In the genomic region with DNA sequence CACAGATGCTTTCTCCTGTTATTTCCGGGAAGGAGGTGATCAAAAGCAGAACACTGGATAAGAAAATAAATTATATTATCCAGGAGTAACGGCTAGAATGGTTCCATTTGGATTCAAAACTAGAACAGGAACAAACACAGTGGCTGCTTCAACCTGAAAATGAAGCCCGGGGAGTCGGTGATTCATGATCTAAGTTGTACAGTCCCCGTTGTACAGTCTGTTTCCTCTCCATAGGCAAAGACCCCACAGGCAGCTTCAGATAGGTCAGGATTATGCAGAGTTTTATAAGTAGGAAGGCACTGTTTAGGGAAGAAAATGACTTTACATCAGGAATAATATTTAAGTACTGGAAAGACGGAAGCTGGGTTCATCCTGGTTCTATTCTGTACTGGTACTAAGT, we compare ENCODE assay signal across 19 mouse cellular contexts.
"Had no signal": no experiment of that assay in that cellular context is flagged by ENCODE, and none has a peak within 500 bp of the region (broad histone marks: within the 10 kb centered on the region; RNA-seq: fewer than 3 reads in every experiment).

No protein-coding gene starts in this region.

- H3K36me3 ChIP-seq: liver, embryonic 13.5 days; midbrain, embryonic 12.5 days; neural tube, embryonic 12.5 days had no signal

- H3K27ac ChIP-seq: liver, embryonic 13.5 days; midbrain, embryonic 12.5 days; neural tube, embryonic 12.5 days; neural tube, embryonic 15.5 days; stomach, postnatal 0 days had no signal

- H3K9ac ChIP-seq: liver, embryonic 13.5 days; midbrain, embryonic 12.5 days; neural tube, embryonic 12.5 days; neural tube, embryonic 15.5 days had no signal

- H3K4me3 ChIP-seq: liver, embryonic 13.5 days; midbrain, embryonic 12.5 days; neural tube, embryonic 12.5 days; neural tube, embryonic 15.5 days had no signal

- H3K4me2 ChIP-seq: liver, embryonic 13.5 days; midbrain, embryonic 12.5 days; neural tube, embryonic 12.5 days; neural tube, embryonic 15.5 days had no signal

- H3K27me3 ChIP-seq: midbrain, embryonic 12.5 days; neural tube, embryonic 12.5 days; neural tube, embryonic 15.5 days had no signal

- H3K9me3 ChIP-seq: liver, embryonic 13.5 days; midbrain, embryonic 12.5 days; neural tube, embryonic 12.5 days; neural tube, embryonic 15.5 days had no signal

- H3K4me1 ChIP-seq: neural tube, embryonic 12.5 days had no signal

- ATAC-seq: midbrain, embryonic 16.5 days had no signal

- DNase-seq: kidney, adult 2 months; kidney, postnatal 10 days; kidney, postnatal 36 days; left cerebral cortex, postnatal 4 days; liver, embryonic 13.5 days; lung, adult 2 months; lung, postnatal 14 days; lung, postnatal 4 days; right cerebral cortex, adult 18-20 months; right cerebral cortex, postnatal 14 days; right cerebral cortex, postnatal 4 days; thymus, adult 2 months; thymus, postnatal 14 days; thymus, postnatal 4 days had no signal
